Mouse (Mus musculus): ENCODE data around the gene Slc16a13.

GRCm38 (mm10) chr11:70185120-70185519 is 35.7 kb downstream of the Slc16a13 start:
- no peak for TF ChIP-seq ZC3H11A (IDR thresholded peaks at IDR 0.05; ENCODE audit: borderline replicate concordance, low read depth, low read length)
- no peak for TF ChIP-seq HCFC1 (IDR thresholded peaks at IDR 0.05; ENCODE audit: borderline replicate concordance, insufficient read depth, low read length)
